Mouse (Mus musculus): Measurements from ENCODE around the gene Sh3gl3. TPM values are rescaled to one million over a fixed set of nuclear protein-coding genes. Genes with fewer than 3 reads are reported as not detected.
"Not testable (repeated sequence)": the region's sequence is repeated elsewhere in the genome, so short reads cannot be mapped to it uniquely, and the experiment has no call there.

Gene Sh3gl3
- total and polyA plus RNA-seq, 2 experiments: not detected

GRCm38 (mm10) chr7:82265365-82265764 lies 91.7 kb downstream of the Sh3gl3 start:
- Histone ChIP-seq H3K4me1 (ENCODE audit: control insufficient read depth, insufficient read depth, low read length) (no peaks in the 10 kb centered on the region), H3K27me3 (ENCODE audit: control insufficient read depth, insufficient read depth, low read length) (no peaks in the 10 kb centered on the region), H3K36me3 (ENCODE audit: control insufficient read depth, insufficient read depth, low read length) (no peaks in the 10 kb centered on the region), H3K79me2 (ENCODE audit: control insufficient read depth, insufficient read depth, low read length) (no peaks in the 10 kb centered on the region), H3K4me3 (ENCODE audit: insufficient read depth, low read depth, low read length) (no peak overlapping the region), H3K27ac (replicated peaks; ENCODE audit: insufficient read depth, low read depth, low read length) (no peak overlapping the region), H3K9ac (ENCODE audit: low read depth, low read length) (no peak overlapping the region)
- 54% methylated on average over 4 of the region's 4 CpGs for WGBS
- TF ChIP-seq CTCF (IDR thresholded peaks at IDR 0.05; ENCODE audit: low read depth, low read length) (no peak), POLR2A (IDR thresholded peaks at IDR 0.05; ENCODE audit: extremely low read depth, insufficient read depth, low read length) (no peak)
- no peak for DNase-seq (ENCODE audit: extremely low read depth, low read depth, low spot score)

GRCm38 (mm10) chr7:82269948-82270347 lies 96.3 kb downstream of the Sh3gl3 start:
- Histone ChIP-seq H3K27ac (replicated peaks; ENCODE audit: insufficient read depth, low read depth, low read length) (no peak overlapping the region), H3K9ac (ENCODE audit: low read depth, low read length) (no peak overlapping the region), H3K79me2 (ENCODE audit: control insufficient read depth, insufficient read depth, low read length) (no peaks in the 10 kb centered on the region), H3K36me3 (ENCODE audit: control insufficient read depth, insufficient read depth, low read length) (no peaks in the 10 kb centered on the region), H3K27me3 (ENCODE audit: control insufficient read depth, insufficient read depth, low read length) (no peaks in the 10 kb centered on the region), H3K4me3 (ENCODE audit: insufficient read depth, low read depth, low read length) (no peak overlapping the region), H3K4me1 (ENCODE audit: control insufficient read depth, insufficient read depth, low read length) (no peaks in the 10 kb centered on the region)
- TF ChIP-seq CTCF (IDR thresholded peaks at IDR 0.05; ENCODE audit: low read depth, low read length): no peak
- no peak for TF ChIP-seq POLR2A (IDR thresholded peaks at IDR 0.05; ENCODE audit: extremely low read depth, insufficient read depth, low read length)
- DNase-seq (ENCODE audit: extremely low read depth, low read depth, low spot score): no peak
- WGBS: 7% methylated on average over 1 of the region's 1 CpGs

DNA sequence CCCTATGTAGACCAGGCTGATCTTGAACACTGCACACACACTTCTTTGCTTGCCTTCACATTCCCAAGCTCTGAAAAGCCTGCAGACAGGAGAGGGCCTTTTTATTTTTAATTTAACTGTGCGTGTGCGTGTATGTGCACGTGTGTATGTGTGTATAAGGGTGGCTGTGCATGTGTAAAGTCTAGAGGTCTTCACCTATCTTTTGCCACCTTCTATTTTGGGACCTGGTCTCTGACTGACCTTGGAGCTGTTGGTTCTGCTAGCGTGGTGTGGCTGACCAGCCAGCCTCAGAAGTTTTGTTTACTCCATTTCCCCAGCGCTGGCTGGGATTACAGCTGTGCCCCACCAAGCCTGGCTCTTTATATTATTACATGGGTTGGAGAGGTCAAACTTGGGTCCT lies 98.1 kb downstream of the Sh3gl3 start:
- DNase-seq (ENCODE audit: extremely low read depth, low read depth, low spot score): no peak
- Histone ChIP-seq H3K4me1 (ENCODE audit: control insufficient read depth, insufficient read depth, low read length) (no peaks in the 10 kb centered on the region), H3K27me3 (ENCODE audit: control insufficient read depth, insufficient read depth, low read length) (no peaks in the 10 kb centered on the region), H3K79me2 (ENCODE audit: control insufficient read depth, insufficient read depth, low read length) (no peaks in the 10 kb centered on the region), H3K27ac (replicated peaks; ENCODE audit: insufficient read depth, low read depth, low read length) (no peak overlapping the region), H3K4me3 (ENCODE audit: insufficient read depth, low read depth, low read length) (no peak overlapping the region), H3K36me3 (ENCODE audit: control insufficient read depth, insufficient read depth, low read length) (no peaks in the 10 kb centered on the region), H3K9ac (ENCODE audit: low read depth, low read length) (no peak overlapping the region)
- TF ChIP-seq CTCF (IDR thresholded peaks at IDR 0.05; ENCODE audit: low read depth, low read length) (no peak), POLR2A (IDR thresholded peaks at IDR 0.05; ENCODE audit: extremely low read depth, insufficient read depth, low read length) (no peak)
- WGBS: 42% methylated on average over 5 of the region's 5 CpGs

DNA sequence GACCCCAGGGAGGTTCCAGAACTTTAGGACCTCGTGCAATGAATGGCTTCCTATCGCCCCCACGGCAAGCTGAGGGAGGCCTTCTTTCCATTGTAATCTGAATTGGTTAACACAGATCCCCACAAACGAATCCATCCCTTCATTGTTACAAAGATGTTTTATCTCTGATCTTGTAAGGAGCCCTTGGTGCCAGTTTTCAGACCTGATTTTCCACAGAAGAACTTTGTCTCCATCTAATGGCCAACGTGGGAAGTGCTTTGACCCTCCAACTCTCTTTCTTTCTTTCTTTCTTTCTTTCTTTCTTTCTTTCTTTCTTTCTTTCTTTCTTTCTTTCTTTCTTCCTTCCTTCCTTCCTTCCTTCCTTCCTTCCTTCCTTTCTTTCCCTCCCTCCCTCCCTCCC lies 99.2 kb downstream of the Sh3gl3 start:
- not testable (repeated sequence) for H3K27me3 ChIP-seq (ENCODE audit: control insufficient read depth, insufficient read depth, low read length); H3K36me3 ChIP-seq (ENCODE audit: control insufficient read depth, insufficient read depth, low read length); H3K4me3 ChIP-seq (ENCODE audit: insufficient read depth, low read depth, low read length); H3K27ac ChIP-seq (replicated peaks; ENCODE audit: insufficient read depth, low read depth, low read length); H3K4me1 ChIP-seq (ENCODE audit: control insufficient read depth, insufficient read depth, low read length); H3K79me2 ChIP-seq (ENCODE audit: control insufficient read depth, insufficient read depth, low read length); H3K9ac ChIP-seq (ENCODE audit: low read depth, low read length); DNase-seq (ENCODE audit: extremely low read depth, low read depth, low spot score)
- 0 out of 2 replicates have a peak, but pooled peaks have one; percentile 11 for TF ChIP-seq CTCF (IDR thresholded peaks at IDR 0.05; ENCODE audit: low read depth, low read length)
- WGBS: 29% methylated on average over 5 of the region's 5 CpGs

- Histone ChIP-seq H3K4me1 (ENCODE audit: control insufficient read depth, insufficient read depth, low read length) (no peaks in the 10 kb centered on the region), H3K27me3 (ENCODE audit: control insufficient read depth, insufficient read depth, low read length) (no peaks in the 10 kb centered on the region), H3K36me3 (ENCODE audit: control insufficient read depth, insufficient read depth, low read length) (no peaks in the 10 kb centered on the region), H3K9ac (ENCODE audit: low read depth, low read length) (no peak overlapping the region), H3K27ac (replicated peaks; ENCODE audit: insufficient read depth, low read depth, low read length) (no peak overlapping the region), H3K4me3 (ENCODE audit: insufficient read depth, low read depth, low read length) (no peak overlapping the region), H3K79me2 (ENCODE audit: control insufficient read depth, insufficient read depth, low read length) (no peaks in the 10 kb centered on the region)
- DNase-seq (ENCODE audit: extremely low read depth, low read depth, low spot score): peak; percentile 24
- TF ChIP-seq POLR2A (IDR thresholded peaks at IDR 0.05; ENCODE audit: extremely low read depth, insufficient read depth, low read length): no peak
- TF ChIP-seq CTCF (IDR thresholded peaks at IDR 0.05; ENCODE audit: low read depth, low read length): peak; percentile 79
- 47% methylated on average over 19 of the region's 19 CpGs for WGBS
Observed at GRCm38 (mm10) chr7:82274011-82274709, 100.5 kb downstream of the Sh3gl3 start.

GRCm38 (mm10) chr7:82274975-82275374 lies 101.3 kb downstream of the Sh3gl3 start:
- Histone ChIP-seq H3K4me1 (ENCODE audit: control insufficient read depth, insufficient read depth, low read length) (no peaks in the 10 kb centered on the region), H3K79me2 (ENCODE audit: control insufficient read depth, insufficient read depth, low read length) (no peaks in the 10 kb centered on the region), H3K4me3 (ENCODE audit: insufficient read depth, low read depth, low read length) (no peak overlapping the region), H3K36me3 (ENCODE audit: control insufficient read depth, insufficient read depth, low read length) (no peaks in the 10 kb centered on the region), H3K27ac (replicated peaks; ENCODE audit: insufficient read depth, low read depth, low read length) (no peak overlapping the region), H3K9ac (ENCODE audit: low read depth, low read length) (no peak overlapping the region), H3K27me3 (ENCODE audit: control insufficient read depth, insufficient read depth, low read length) (no peaks in the 10 kb centered on the region)
- DNase-seq (ENCODE audit: extremely low read depth, low read depth, low spot score): no peak
- TF ChIP-seq POLR2A (IDR thresholded peaks at IDR 0.05; ENCODE audit: extremely low read depth, insufficient read depth, low read length) (no peak), CTCF (IDR thresholded peaks at IDR 0.05; ENCODE audit: low read depth, low read length) (no peak)
- 81% methylated on average over 5 of the region's 5 CpGs for WGBS

Data from liver, adult 2 months (tissue).